Mouse (Mus musculus): Measurements from ENCODE around the gene Nop58. TPM values are rescaled to one million over a fixed set of nuclear protein-coding genes. Genes with fewer than 3 reads are reported as not detected.
"Not testable (repeated sequence)": the region's sequence is repeated elsewhere in the genome, so short reads cannot be mapped to it uniquely, and the experiment has no call there.

Gene Nop58
- polyA plus RNA-seq, 1 experiment from 2014 or later = 168 TPM

- Histone ChIP-seq H3K4me2 (no peak overlapping the region), H3K27me3 (no peaks in the 10 kb centered on the region), H3K9ac (no peak overlapping the region), H3K36me3 (no peaks in the 10 kb centered on the region), H3K4me1 (replicated peaks) (no peaks in the 10 kb centered on the region), H3K4me3 (no peak overlapping the region), H3K27ac (no peak overlapping the region), H3K9me3 (no peaks in the 10 kb centered on the region)
- 66% methylated on average over 4 of the region's 4 CpGs for WGBS
- no peak for ATAC-seq (ENCODE audit: low FRiP score)
Measured at GRCm38 (mm10) chr1:59730737-59731136, 46.0 kb downstream of the Nop58 start.

- Histone ChIP-seq H3K27me3 (no peaks in the 10 kb centered on the region), H3K36me3 (no peaks in the 10 kb centered on the region), H3K4me1 (replicated peaks) (no peaks in the 10 kb centered on the region), H3K4me2 (no peak overlapping the region), H3K9me3 (no peaks in the 10 kb centered on the region), H3K9ac (no peak overlapping the region), H3K27ac (no peak overlapping the region), H3K4me3 (no peak overlapping the region)
- ATAC-seq (ENCODE audit: low FRiP score) = no peak
- 87% methylated on average over 6 of the region's 6 CpGs for WGBS
Measured at GRCm38 (mm10) chr1:59734076-59734475, 49.3 kb downstream of the Nop58 start.

- no peaks in the 10 kb centered on the region for H3K9me3 ChIP-seq
- H3K4me2 ChIP-seq = no peak overlapping the region
- H3K4me3 ChIP-seq = no peak overlapping the region
- H3K4me1 ChIP-seq (replicated peaks) = no peaks in the 10 kb centered on the region
- H3K36me3 ChIP-seq = no peaks in the 10 kb centered on the region
- H3K9ac ChIP-seq = no peak overlapping the region
- 85% methylated on average over 6 of the region's 6 CpGs for WGBS
- ATAC-seq (ENCODE audit: low FRiP score) = no peak
- no peak overlapping the region for H3K27ac ChIP-seq
- H3K27me3 ChIP-seq = no peaks in the 10 kb centered on the region
Measured at GRCm38 (mm10) chr1:59738768-59739414, 54.1 kb downstream of the Nop58 start.

- no peak overlapping the region for H3K27ac ChIP-seq
- H3K4me2 ChIP-seq = no peak overlapping the region
- no peaks in the 10 kb centered on the region for H3K9me3 ChIP-seq
- H3K9ac ChIP-seq = no peak overlapping the region
- H3K4me3 ChIP-seq = no peak overlapping the region
- no peaks in the 10 kb centered on the region for H3K36me3 ChIP-seq
- 84% methylated on average over 17 of the region's 17 CpGs for WGBS
- no peaks in the 10 kb centered on the region for H3K27me3 ChIP-seq
- no peak for ATAC-seq (ENCODE audit: low FRiP score)
- no peaks in the 10 kb centered on the region for H3K4me1 ChIP-seq (replicated peaks)
Measured at GRCm38 (mm10) chr1:59739577-59740354, 55.0 kb downstream of the Nop58 start.

GRCm38 (mm10) chr1:59749047-59749446 lies 64.3 kb downstream of the Nop58 start:
- 81% methylated on average over 2 of the region's 2 CpGs for WGBS
- Histone ChIP-seq H3K9ac (no peak overlapping the region), H3K27me3 (no peaks in the 10 kb centered on the region), H3K4me3 (no peak overlapping the region), H3K9me3 (no peaks in the 10 kb centered on the region), H3K4me2 (no peak overlapping the region), H3K27ac (no peak overlapping the region), H3K36me3 (no peaks in the 10 kb centered on the region), H3K4me1 (replicated peaks) (no peaks in the 10 kb centered on the region)
- no peak for ATAC-seq (ENCODE audit: low FRiP score)

GRCm38 (mm10) chr1:59749724-59750123 lies 65.0 kb downstream of the Nop58 start:
- not testable (repeated sequence) for ATAC-seq (ENCODE audit: low FRiP score); H3K27me3 ChIP-seq; H3K4me1 ChIP-seq (replicated peaks); H3K9ac ChIP-seq; H3K36me3 ChIP-seq; H3K4me3 ChIP-seq; H3K9me3 ChIP-seq; H3K4me2 ChIP-seq; H3K27ac ChIP-seq
- 72% methylated on average over 5 of the region's 5 CpGs for WGBS

- no peak for ATAC-seq (ENCODE audit: low FRiP score)
- WGBS = 50% methylated on average over 1 of the region's 1 CpGs
- no peak overlapping the region for H3K9ac ChIP-seq
Measured at GRCm38 (mm10) chr1:59755298-59755697, 70.5 kb downstream of the Nop58 start.

GRCm38 (mm10) chr1:59758325-59758724 lies 73.6 kb downstream of the Nop58 start:
- H3K9me3 ChIP-seq = no peaks in the 10 kb centered on the region
- no peak for ATAC-seq (ENCODE audit: low FRiP score)
- H3K4me2 ChIP-seq = no peak overlapping the region
- 0 out of 2 replicates have a peak, but pooled peaks cover 2% of the 10 kb centered on the region for H3K4me1 ChIP-seq (replicated peaks)
- no peak overlapping the region for H3K4me3 ChIP-seq
- H3K27ac ChIP-seq = no peak overlapping the region
- no peaks in the 10 kb centered on the region for H3K36me3 ChIP-seq
- 92% methylated on average over 1 of the region's 1 CpGs for WGBS
- no peaks in the 10 kb centered on the region for H3K27me3 ChIP-seq
- H3K9ac ChIP-seq = no peak overlapping the region

More at GRCm38 (mm10) chr1:59755298-59755697, 70.5 kb downstream of the Nop58 start:
- Histone ChIP-seq H3K4me3 (no peak overlapping the region), H3K27ac (no peak overlapping the region), H3K36me3 (no peaks in the 10 kb centered on the region), H3K9me3 (no peaks in the 10 kb centered on the region), H3K4me2 (no peak overlapping the region), H3K27me3 (no peaks in the 10 kb centered on the region), H3K4me1 (replicated peaks) (no peaks in the 10 kb centered on the region)

GRCm38 (mm10) chr1:59762208-59762607 lies 77.4 kb downstream of the Nop58 start:
- WGBS = 2% methylated on average over 10 of the region's 10 CpGs
- Histone ChIP-seq H3K27ac (peak overlapping the region; percentile 99), H3K4me2 (peak overlapping the region; percentile 82), H3K27me3 (no peaks in the 10 kb centered on the region), H3K9me3 (no peaks in the 10 kb centered on the region), H3K4me3 (peak overlapping the region; percentile 99), H3K4me1 (replicated peaks) (peaks cover 12% of the 10 kb centered on the region), H3K9ac (peak overlapping the region; percentile 97), H3K36me3 (no peaks in the 10 kb centered on the region)
- ATAC-seq (ENCODE audit: low FRiP score) = no peak

GRCm38 (mm10) chr1:59762651-59763163 lies 77.9 kb downstream of the Nop58 start:
- WGBS = under 1% methylated on average over 44 of the region's 44 CpGs
- peak; percentile 77 for ATAC-seq (ENCODE audit: low FRiP score)
- Histone ChIP-seq H3K9ac (peak overlapping the region; percentile 97), H3K9me3 (no peaks in the 10 kb centered on the region), H3K36me3 (no peaks in the 10 kb centered on the region), H3K27ac (peak overlapping the region; percentile 99), H3K4me3 (peak overlapping the region; percentile 99), H3K27me3 (no peaks in the 10 kb centered on the region), H3K4me2 (peak overlapping the region; percentile 82), H3K4me1 (replicated peaks) (peaks cover 12% of the 10 kb centered on the region)

- under 1% methylated on average over 61 of the region's 75 CpGs for WGBS
- Histone ChIP-seq H3K27me3 (no peaks in the 10 kb centered on the region), H3K36me3 (no peaks in the 10 kb centered on the region), H3K4me2 (peak within 1 kb of the TSS; percentile 82), H3K27ac (peak within 1 kb of the TSS; percentile 99), H3K4me3 (peak within 1 kb of the TSS; percentile 99), H3K9ac (peak within 1 kb of the TSS; percentile 97), H3K4me1 (replicated peaks) (peaks cover 18% of the 10 kb centered on the region), H3K9me3 (no peaks in the 10 kb centered on the region)
- ATAC-seq (ENCODE audit: low FRiP score) = peak; percentile 95
Measured at GRCm38 (mm10) chr1:59763164-59763768, 78.5 kb downstream of the Nop58 start, which contains the start of gene Bmpr2. Gene Bmpr2, plus strand, starts transcription at chr1:59763400.

GRCm38 (mm10) chr1:59763781-59764251 lies 79.0 kb downstream of the Nop58 start:
- Histone ChIP-seq H3K4me2 (peak overlapping the region; percentile 82), H3K27me3 (no peaks in the 10 kb centered on the region), H3K4me3 (peak overlapping the region; percentile 99), H3K27ac (peak overlapping the region; percentile 99), H3K9ac (peak overlapping the region; percentile 97), H3K9me3 (no peaks in the 10 kb centered on the region), H3K4me1 (replicated peaks) (peaks cover 22% of the 10 kb centered on the region), H3K36me3 (no peaks in the 10 kb centered on the region)
- WGBS = under 1% methylated on average over 54 of the region's 55 CpGs
- ATAC-seq (ENCODE audit: low FRiP score) = peak; percentile 74
